Mouse (Mus musculus) intestine, embryonic 15.5 days (tissue): ENCODE data around the gene Gm20388. TPM values are rescaled to one million over a fixed set of nuclear protein-coding genes. Genes with fewer than 3 reads are reported as not detected.

Source experiments
- ATAC-seq: fragments of 200-750 bp; cut with Nextera tagmentation; 2 replicates; pipeline ENCODE4 v1.8.0; 2017; ENCODE audit warnings: moderate TSS enrichment, moderate library complexity
- H3K27ac ChIP-seq: fragments of 300-500 bp; sonication (generic); 2 replicates; pipeline ENCODE4 v1.5.1; 2015; ENCODE audit warnings: mild to moderate bottlenecking, inconsistent platforms
- H3K27me3 ChIP-seq: fragments of 300-500 bp; sonication (generic); replicated peaks from 2 replicates; pipeline ENCODE4 v1.6.1; 2015; ENCODE audit warnings: inconsistent platforms
- H3K36me3 ChIP-seq: fragments of 300-500 bp; sonication (generic); 2 replicates; pipeline ENCODE4 v1.6.1; 2015; ENCODE audit warnings: inconsistent platforms
- H3K4me1 ChIP-seq: fragments of 300-500 bp; sonication (generic); replicated peaks from 2 replicates; pipeline ENCODE4 v1.6.1; 2015; ENCODE audit warnings: inconsistent platforms
- H3K4me2 ChIP-seq: fragments of 300-500 bp; sonication (generic); replicated peaks from 2 replicates; pipeline ENCODE4 v1.6.1; 2015; ENCODE audit warnings: mild to moderate bottlenecking, inconsistent platforms
- H3K4me3 ChIP-seq: fragments of 300-500 bp; sonication (generic); replicated peaks from 2 replicates; pipeline ENCODE4 v1.5.1; 2015; ENCODE audit warnings: inconsistent platforms
- H3K9ac ChIP-seq: fragments of 300-500 bp; sonication (generic); 2 replicates; pipeline ENCODE4 v1.6.1; 2015; ENCODE audit warnings: inconsistent platforms
- H3K9me3 ChIP-seq: fragments of 300-500 bp; sonication (generic); 2 replicates; pipeline ENCODE4 v1.6.1; 2016; ENCODE audit warnings: inconsistent platforms
- WGBS: fragments of 180-500 bp; shearing (Covaris S2); methylation state at CpG from one replicate; pipeline ENCODE4 v1.1.7; 2015; 5-methylcytosine and 5-hydroxymethylcytosine counted together
- polyA plus RNA-seq: library from polyadenylated mRNA; unstranded; fragments of >200 nt; fragmentation: Nextera tagmentation; extraction: Ambion mirVana; gene quantifications from 2 replicates; pipeline ENCODE4 v1.2.1, GENCODE M21; 2015

Gm20388 gene
- polyA plus RNA-seq, 1 experiment from 2014 or later, result not detected

GRCm38 (mm10) chr8:123065214-123066100 lies 3154.8 kb downstream of the Gm20388 start:
- H3K4me1 ChIP-seq, result peaks cover 17% of the 10 kb centered on the region
- peak overlapping the region; percentile 66 for H3K4me2 ChIP-seq
- H3K9me3 ChIP-seq, result no peaks in the 10 kb centered on the region
- under 1% methylated on average over 84 of the region's 84 CpGs for WGBS
- H3K27me3 ChIP-seq, result no peaks in the 10 kb centered on the region
- H3K27ac ChIP-seq, result peak overlapping the region; percentile 92
- H3K9ac ChIP-seq, result peak overlapping the region; percentile 94
- ATAC-seq, result peak; percentile 99
- peak overlapping the region; percentile 96 for H3K4me3 ChIP-seq
- no peaks in the 10 kb centered on the region for H3K36me3 ChIP-seq

- H3K27me3 ChIP-seq, result no peaks in the 10 kb centered on the region
- H3K36me3 ChIP-seq, result no peaks in the 10 kb centered on the region; the same call in 1 of the 2 replicates
- ATAC-seq, result no peak
- peak overlapping the region; percentile 66 for H3K4me2 ChIP-seq
- H3K9ac ChIP-seq, result peak overlapping the region; percentile 94
- H3K4me3 ChIP-seq, result peak overlapping the region; percentile 96
- no peaks in the 10 kb centered on the region for H3K9me3 ChIP-seq
- peaks cover 17% of the 10 kb centered on the region for H3K4me1 ChIP-seq
- peak overlapping the region; percentile 92 for H3K27ac ChIP-seq
- WGBS, result 32% methylated on average over 7 of the region's 7 CpGs
These were observed 3155.6 kb downstream of the Gm20388 start for GRCm38 (mm10) chr8:123066101-123066683.

- Histone ChIP-seq H3K4me3 (no peak overlapping the region), H3K27me3 (no peaks in the 10 kb centered on the region), H3K4me1 (peaks cover 7% of the 10 kb centered on the region), H3K36me3 (peaks cover 10% of the 10 kb centered on the region), H3K9ac (no peak overlapping the region), H3K4me2 (no peak overlapping the region), H3K27ac (no peak overlapping the region), H3K9me3 (no peaks in the 10 kb centered on the region)
- WGBS, result 69% methylated on average over 4 of the region's 4 CpGs
- ATAC-seq, result no peak
These were observed 3160.5 kb downstream of the Gm20388 start for GRCm38 (mm10) chr8:123071176-123071575.

GRCm38 (mm10) chr8:123077213-123077612 lies 3166.6 kb downstream of the Gm20388 start:
- ATAC-seq, result peak; percentile 75; the same call in 1 of the 2 replicates
- no peak overlapping the region for H3K27ac ChIP-seq
- 75% methylated on average over 6 of the region's 6 CpGs for WGBS
- H3K4me3 ChIP-seq, result no peak overlapping the region
- no peaks in the 10 kb centered on the region for H3K4me1 ChIP-seq
- H3K9me3 ChIP-seq, result no peaks in the 10 kb centered on the region
- H3K27me3 ChIP-seq, result no peaks in the 10 kb centered on the region
- no peak overlapping the region for H3K4me2 ChIP-seq
- peaks cover 33% of the 10 kb centered on the region for H3K36me3 ChIP-seq
- no peak overlapping the region for H3K9ac ChIP-seq

GRCm38 (mm10) chr8:123082993-123083392 lies 3172.4 kb downstream of the Gm20388 start:
- peaks cover 49% of the 10 kb centered on the region for H3K36me3 ChIP-seq

GRCm38 (mm10) chr8:123083610-123084009 lies 3173.0 kb downstream of the Gm20388 start:
- Histone ChIP-seq H3K4me1 (no peaks in the 10 kb centered on the region), H3K4me3 (no peak overlapping the region), H3K4me2 (no peak overlapping the region), H3K27me3 (no peaks in the 10 kb centered on the region), H3K9me3 (no peaks in the 10 kb centered on the region), H3K27ac (no peak overlapping the region), H3K36me3 (peaks cover 54% of the 10 kb centered on the region), H3K9ac (no peak overlapping the region)
- ATAC-seq, result no peak
- 86% methylated on average over 12 of the region's 12 CpGs for WGBS

More at GRCm38 (mm10) chr8:123082993-123083392, 3172.4 kb downstream of the Gm20388 start:
- whole genome bisulfite sequencing, result 85% methylated on average over 6 of the region's 6 CpGs
- H3K4me2 ChIP-seq, result no peak overlapping the region
- H3K27me3 ChIP-seq, result no peaks in the 10 kb centered on the region
- no peaks in the 10 kb centered on the region for H3K4me1 ChIP-seq
- ATAC-seq, result no peak
- no peak overlapping the region for H3K27ac ChIP-seq
- no peak overlapping the region for H3K9ac ChIP-seq
- no peak overlapping the region for H3K4me3 ChIP-seq
- H3K9me3 ChIP-seq, result no peaks in the 10 kb centered on the region

GRCm38 (mm10) chr8:123087289-123087688 lies 3176.6 kb downstream of the Gm20388 start:
- Histone ChIP-seq H3K4me2 (no peak overlapping the region), H3K27me3 (no peaks in the 10 kb centered on the region), H3K4me1 (no peaks in the 10 kb centered on the region), H3K9ac (no peak overlapping the region), H3K27ac (no peak overlapping the region), H3K4me3 (no peak overlapping the region), H3K9me3 (no peaks in the 10 kb centered on the region), H3K36me3 (peaks cover 60% of the 10 kb centered on the region)
- no peak for ATAC-seq
- 88% methylated on average over 9 of the region's 9 CpGs for WGBS

GRCm38 (mm10) chr8:123097216-123097615 lies 3186.6 kb downstream of the Gm20388 start:
- no peak overlapping the region for H3K4me2 ChIP-seq
- H3K4me1 ChIP-seq, result no peaks in the 10 kb centered on the region; the same call in 1 of the 2 replicates
- H3K36me3 ChIP-seq, result peaks cover 18% of the 10 kb centered on the region; the same call in 1 of the 2 replicates
- 87% methylated on average over 11 of the region's 11 CpGs for WGBS
- H3K4me3 ChIP-seq, result no peak overlapping the region
- H3K27ac ChIP-seq, result no peak overlapping the region
- no peak for ATAC-seq
- H3K27me3 ChIP-seq, result no peaks in the 10 kb centered on the region
- H3K9me3 ChIP-seq, result no peaks in the 10 kb centered on the region
- H3K9ac ChIP-seq, result no peak overlapping the region

- no peaks in the 10 kb centered on the region for H3K27me3 ChIP-seq
- H3K4me3 ChIP-seq, result no peak overlapping the region
- H3K36me3 ChIP-seq, result peaks cover 18% of the 10 kb centered on the region; the same call in 1 of the 2 replicates
- WGBS, result 81% methylated on average over 12 of the region's 12 CpGs
- no peak overlapping the region for H3K4me2 ChIP-seq
- H3K9ac ChIP-seq, result no peak overlapping the region
- no peaks in the 10 kb centered on the region; the same call in 1 of the 2 replicates for H3K4me1 ChIP-seq
- no peak overlapping the region for H3K27ac ChIP-seq
- H3K9me3 ChIP-seq, result no peaks in the 10 kb centered on the region
- no peak for ATAC-seq
These were observed 3187.3 kb downstream of the Gm20388 start for GRCm38 (mm10) chr8:123097786-123098584.

GRCm38 (mm10) chr8:123100288-123100687 lies 3189.6 kb downstream of the Gm20388 start:
- no peak for ATAC-seq
- Histone ChIP-seq H3K9me3 (no peaks in the 10 kb centered on the region), H3K27me3 (no peaks in the 10 kb centered on the region), H3K36me3 (peaks cover 14% of the 10 kb centered on the region), H3K4me2 (no peak overlapping the region), H3K4me1 (peaks cover 9% of the 10 kb centered on the region), H3K9ac (no peak overlapping the region), H3K27ac (no peak overlapping the region), H3K4me3 (no peak overlapping the region)
- WGBS, result 53% methylated on average over 8 of the region's 8 CpGs

GRCm38 (mm10) chr8:123101244-123101643 lies 3190.6 kb downstream of the Gm20388 start:
- no peaks in the 10 kb centered on the region for H3K9me3 ChIP-seq
- H3K4me2 ChIP-seq, result peak overlapping the region; percentile 84; the same call in 1 of the 2 replicates
- H3K4me1 ChIP-seq, result peaks cover 9% of the 10 kb centered on the region
- H3K27me3 ChIP-seq, result no peaks in the 10 kb centered on the region
- ATAC-seq, result no peak
- no peak overlapping the region for H3K4me3 ChIP-seq
- H3K27ac ChIP-seq, result no peak overlapping the region
- no peak overlapping the region for H3K9ac ChIP-seq
- WGBS, result 69% methylated on average over 4 of the region's 4 CpGs
- H3K36me3 ChIP-seq, result peaks cover 18% of the 10 kb centered on the region
